Mouse (Mus musculus) kidney, adult 2 months (tissue): ENCODE results near the gene Tmx2.
"Not testable (repeated sequence)": the region's sequence is repeated elsewhere in the genome, so short reads cannot be mapped to it uniquely, and the experiment has no call there.

Experiments used
- CTCF ChIP-seq: fragments of 200-500 bp; conservative IDR thresholded peaks from 2 replicates; pipeline ENCODE4 v1.5.1; 2011; ENCODE audit warnings: low read depth, mild to moderate bottlenecking, control low read depth, low read length, moderate library complexity, mixed read lengths; ENCODE audit not compliant: insufficient read depth, insufficient read length
- POLR2A ChIP-seq: fragments of 200-500 bp; IDR thresholded peaks from one replicate; pipeline ENCODE4 v1.6.1; 2011; ENCODE audit warnings: low read depth, low read length, control low read depth

DNA sequence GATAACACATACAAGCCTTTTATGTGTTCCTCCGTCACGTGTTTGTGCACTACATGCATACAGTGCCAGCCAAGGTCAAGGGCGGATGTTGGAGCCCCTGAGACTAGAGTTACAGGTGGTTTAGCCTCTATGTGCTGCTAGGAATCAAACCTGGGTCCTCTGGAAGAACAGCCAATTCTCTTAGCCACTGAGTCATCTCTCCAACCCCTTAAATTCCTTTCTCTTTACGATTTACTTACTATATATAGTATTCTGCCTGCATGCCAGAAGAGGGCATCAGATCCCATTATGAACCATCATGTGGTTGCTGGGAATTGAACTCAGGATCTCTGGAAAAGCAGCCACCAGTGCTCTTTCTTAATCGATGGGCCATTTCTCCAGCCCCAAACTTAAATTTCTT is 7.4 kb downstream of the Tmx2 start:
- not testable (repeated sequence) for TF ChIP-seq CTCF, POLR2A
